Mouse (Mus musculus) retina, embryonic 14.5 days (tissue): ENCODE results near the gene Slamf6.
A peak's percentile ranks its signal among the peaks of the same experiment; 100 is the strongest.
"Not testable (repeated sequence)": the region's sequence is repeated elsewhere in the genome, so short reads cannot be mapped to it uniquely, and the experiment has no call there.

Source experiments
- DNase-seq: peaks from one replicate; pipeline ENCODE4 v3.0.0-alpha.2; 2015; ENCODE audit warnings: low spot score

The Slamf6 gene

DNA sequence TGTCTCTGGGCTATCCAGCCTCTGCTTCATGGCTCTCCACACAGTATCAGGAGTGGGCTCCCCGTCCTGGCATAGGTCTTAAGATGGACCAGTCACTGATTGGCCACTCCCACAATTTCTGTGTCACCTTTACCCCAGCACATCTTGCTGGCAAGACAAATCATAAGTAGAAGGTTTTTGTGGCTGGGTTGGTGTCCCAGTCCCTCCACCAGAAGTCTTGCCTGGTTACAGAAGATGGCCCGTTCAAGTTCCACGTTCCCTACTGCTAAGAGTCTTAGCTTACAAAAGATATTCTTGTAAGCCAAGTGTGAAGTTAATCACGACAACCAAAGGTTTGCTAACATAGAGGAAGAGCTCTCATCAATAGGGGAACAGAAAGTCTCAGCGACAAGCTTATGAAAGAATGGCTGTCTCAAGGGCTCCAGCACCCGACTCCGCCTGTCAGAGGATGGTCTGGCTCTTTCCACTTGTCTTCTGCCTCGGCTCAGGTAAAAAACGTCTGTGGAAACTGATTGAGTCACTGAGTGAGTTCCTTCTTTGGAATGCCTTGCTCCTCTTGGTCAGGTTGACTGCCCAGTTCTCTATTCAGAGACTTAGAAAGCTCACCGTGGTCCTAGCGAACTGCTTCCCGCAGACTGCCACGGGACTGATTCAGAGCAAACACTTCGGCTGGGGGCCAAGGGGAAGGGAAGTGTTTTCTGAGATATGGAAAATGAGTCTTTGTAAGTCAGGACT lies at the start of gene Slamf6:
Gene Slamf6 (plus strand): TSS at position 211 of the 735 bp plus-strand sequence.
- no peak for DNase-seq

DNA sequence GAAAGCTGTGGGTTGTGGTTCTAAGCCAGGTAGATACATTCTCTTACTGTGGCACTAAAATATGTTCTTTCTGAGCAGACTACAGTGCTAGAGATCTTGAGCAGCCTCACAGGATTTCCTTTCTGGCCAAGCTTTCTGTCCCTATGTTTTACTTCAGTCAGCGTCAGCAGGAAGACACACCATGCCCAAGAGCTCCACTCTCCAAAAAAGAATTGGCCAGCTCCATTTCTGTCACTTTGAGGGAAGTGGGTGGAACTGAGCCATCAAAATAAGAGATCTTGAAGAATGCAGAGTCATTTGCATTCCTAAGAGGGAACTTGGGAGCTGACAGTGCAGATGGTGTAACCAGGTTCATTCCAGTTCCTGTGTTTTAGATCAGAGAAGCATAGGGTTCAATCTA lies 30.3 kb upstream of the Slamf6 start:
- DNase-seq, result no peak

DNA sequence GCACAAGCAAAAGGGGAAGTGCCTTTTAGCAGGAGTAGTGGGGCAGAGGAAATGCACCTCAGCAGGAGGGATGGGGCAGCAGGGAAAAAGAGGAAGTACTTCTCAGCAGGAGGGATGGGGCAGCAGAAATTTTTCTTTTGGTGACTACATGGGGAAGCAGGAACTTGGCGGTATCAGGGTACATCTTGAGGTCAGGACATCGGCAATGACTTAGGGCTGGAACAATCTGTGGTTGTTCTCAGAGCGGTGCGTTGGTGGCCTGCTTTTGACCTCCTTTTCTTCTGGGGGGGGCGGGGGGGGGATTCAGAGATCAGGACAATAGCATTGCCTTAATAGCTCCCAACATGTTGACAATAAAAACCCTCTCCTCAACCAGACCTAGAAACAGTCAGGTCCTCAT lies 22.0 kb upstream of the Slamf6 start, which contains the start of gene Gm10521:
Gene Gm10521 (plus strand): TSS at position 301 of the 400 bp plus-strand sequence.
- DNase-seq, result not testable (repeated sequence)

DNA sequence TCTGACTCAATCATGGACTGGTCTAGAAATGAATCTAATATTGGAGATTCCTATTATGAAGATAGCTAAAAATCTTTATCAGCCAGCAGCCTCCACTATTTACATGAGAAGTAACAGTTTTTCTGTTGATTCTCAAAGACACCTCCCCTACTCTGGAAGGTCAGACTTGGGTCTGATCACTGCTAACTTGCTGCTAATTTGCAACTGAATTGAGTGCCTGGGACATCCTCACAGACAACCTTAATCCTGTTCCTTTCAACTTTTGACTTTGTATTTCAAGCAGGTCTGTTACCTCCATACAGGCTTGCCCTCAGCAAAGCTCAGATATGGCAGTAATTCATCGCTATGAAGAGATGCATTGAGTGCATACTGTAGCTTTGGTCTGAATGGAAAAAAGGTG lies 13.3 kb upstream of the Slamf6 start:
- DNase-seq, result no peak

DNA sequence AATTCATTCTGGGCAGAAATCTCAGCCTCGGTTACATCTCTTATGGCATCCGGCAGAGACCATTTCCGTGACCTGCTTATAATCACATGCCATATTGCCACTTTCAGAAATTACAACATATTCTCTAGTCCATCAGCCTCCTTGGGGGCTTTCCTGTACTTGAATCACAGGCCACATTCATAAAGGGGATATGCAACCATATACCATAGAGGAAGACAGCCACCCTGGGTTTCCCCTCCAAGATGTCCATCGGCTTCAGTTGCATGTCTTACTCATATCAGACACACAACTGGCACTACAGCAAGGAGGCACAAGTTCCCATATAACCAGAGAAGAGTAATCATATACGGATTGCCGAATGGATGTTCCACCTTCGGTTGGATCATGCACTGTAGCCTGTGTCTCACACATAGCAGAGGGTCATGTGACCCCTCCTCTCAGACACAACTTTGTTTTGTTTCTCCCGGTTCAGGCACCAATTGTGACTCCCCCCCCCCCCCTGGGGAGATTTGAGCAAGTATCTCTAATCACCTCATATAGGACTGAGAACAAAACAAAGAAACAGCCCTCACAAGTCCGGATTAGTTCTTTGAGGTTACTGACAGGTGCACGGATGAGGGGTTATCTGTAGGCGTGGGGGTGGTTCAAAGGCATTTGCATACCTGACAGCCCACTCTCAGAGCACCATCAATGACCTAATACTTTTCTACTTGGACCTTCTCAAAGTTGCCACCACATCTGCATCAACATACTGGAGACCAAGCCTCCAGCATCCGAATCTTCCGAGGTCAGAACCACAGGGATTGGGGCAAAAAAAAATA lies 1.5 kb upstream of the Slamf6 start:
- no peak for DNase-seq

DNA sequence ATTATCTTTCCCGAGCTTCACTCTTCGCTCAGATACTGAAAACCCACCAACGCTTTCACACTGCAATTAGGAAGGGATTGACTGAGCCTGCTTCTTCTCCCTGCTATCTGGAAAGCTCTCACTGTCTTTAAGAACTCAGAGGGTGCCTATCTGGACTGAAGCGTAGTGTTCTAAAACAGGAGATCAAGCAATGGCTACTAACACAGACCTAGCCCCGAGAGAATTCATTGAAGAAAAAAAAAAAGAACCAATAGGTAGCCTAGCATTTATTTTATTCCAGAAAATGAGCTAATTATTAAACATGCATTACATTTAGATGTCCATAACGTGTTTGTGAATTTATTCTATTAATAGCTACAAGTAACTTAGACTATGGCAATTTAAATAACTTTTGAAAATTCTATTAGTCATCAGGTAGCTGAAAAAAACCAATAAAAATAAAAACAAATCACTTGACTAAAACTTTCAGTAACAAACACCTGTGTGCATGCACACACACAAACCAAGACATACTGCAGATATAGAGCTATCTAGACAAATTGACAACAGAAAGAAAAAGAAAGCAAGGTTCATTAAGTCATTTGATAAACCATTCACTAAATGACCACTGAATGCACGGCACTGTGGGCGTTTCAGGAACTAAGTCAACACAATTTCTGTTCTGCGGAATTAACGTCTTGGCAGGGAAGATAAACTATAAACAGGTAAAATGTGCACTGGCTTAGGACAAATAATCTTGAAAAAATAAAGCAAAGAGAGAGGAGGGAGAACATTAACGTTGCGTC lies 1.0 kb downstream of the Slamf6 start:
- DNase-seq, result no peak

DNA sequence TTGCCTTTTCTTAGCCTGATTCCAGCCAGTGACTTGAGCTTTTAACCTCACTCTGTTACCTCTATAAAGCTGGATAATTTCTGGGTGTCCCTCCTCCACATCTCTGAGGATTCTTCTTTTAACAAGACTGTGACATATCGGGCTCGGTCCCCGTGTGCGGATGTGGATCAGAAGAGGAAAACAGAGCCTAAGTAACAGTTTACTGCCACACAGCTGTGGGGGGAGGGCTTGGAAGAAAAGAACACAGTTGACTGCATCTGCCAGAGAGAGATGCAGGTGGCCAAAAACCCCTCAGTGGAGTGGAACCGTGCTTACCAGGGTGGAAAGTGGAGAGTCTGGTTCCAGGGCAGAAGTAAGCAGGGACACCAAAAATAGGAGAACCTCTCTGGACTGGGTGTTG lies 1.9 kb downstream of the Slamf6 start:
- DNase-seq, result no peak

DNA sequence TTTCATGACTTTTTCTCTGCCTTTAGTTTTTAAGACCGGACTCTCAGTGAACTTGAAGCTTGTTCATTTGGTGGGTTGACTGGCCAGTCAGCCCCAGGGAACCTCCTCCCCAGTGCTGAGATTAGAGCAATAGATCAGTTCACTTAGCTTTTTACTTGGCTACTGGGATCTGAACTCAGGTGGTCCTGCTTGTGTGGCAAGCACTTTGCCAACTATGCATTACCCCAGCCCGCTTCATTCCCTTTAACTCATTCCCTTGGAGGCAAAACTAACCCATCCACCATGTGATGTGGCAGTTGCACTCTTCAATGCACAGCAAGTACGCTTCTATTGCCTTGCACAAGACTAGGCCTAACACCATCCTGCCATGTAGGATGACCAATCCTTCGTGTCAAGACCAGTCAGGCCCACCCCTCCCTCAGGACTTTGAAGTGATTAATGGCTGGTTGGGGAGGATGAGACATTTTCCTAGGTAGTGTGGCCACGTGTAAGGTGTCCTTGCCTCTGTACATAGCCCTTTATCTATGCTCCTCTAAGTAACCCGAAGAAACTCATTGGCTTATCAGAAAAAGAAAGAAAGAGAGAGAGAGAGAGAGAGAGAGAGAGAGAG lies 2.7 kb downstream of the Slamf6 start:
- DNase-seq, result no peak

DNA sequence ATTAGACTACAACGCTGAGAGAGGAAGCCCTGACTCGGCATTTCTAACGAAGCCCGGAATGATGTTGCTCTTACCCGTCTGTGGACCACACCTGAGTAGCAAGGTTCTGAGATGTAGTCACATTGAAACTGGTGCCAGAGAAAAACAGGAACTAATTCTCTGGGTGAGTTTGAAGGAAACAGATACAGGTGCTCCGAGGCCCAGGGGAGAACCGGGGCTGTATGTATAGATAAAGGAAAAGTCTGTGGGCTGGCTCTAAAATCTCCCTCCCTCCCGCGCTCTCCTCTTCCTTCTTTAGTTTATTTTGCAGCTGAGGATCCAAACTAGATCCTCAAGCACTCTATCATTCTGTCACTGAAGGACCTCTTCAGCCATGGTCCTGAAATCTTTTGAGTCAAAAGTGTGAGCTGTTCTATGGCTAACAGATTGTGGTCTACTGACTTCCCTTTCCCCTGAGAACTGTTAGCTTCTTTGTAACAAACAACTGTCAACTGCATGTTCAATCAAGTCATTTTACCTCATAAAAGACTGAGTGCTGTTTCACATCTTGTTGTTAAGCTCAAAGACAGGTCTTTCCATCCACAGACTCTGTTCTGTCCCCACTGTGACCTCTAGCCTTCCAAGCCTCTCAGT lies 3.8 kb downstream of the Slamf6 start:
- no peak for DNase-seq

DNA sequence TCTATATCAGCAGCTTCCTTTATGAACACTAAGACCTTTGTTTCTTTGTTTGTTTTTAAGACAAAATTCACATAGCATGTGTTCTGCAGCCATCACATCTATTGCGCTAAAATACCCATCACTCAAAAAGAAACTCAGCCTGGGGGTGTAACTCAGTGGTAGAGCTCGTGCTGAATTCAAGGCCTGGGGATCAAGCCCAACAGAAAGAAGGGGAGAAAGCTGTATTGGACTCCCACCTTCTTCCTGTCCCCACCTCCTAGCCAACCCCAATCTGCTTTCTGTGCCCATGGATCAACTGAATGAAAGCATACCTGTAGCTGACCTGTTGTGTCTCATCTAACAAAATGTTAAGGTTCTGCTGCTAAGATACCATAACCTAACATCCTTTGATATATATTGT lies 4.3 kb downstream of the Slamf6 start:
- DNase-seq, result no peak

DNA sequence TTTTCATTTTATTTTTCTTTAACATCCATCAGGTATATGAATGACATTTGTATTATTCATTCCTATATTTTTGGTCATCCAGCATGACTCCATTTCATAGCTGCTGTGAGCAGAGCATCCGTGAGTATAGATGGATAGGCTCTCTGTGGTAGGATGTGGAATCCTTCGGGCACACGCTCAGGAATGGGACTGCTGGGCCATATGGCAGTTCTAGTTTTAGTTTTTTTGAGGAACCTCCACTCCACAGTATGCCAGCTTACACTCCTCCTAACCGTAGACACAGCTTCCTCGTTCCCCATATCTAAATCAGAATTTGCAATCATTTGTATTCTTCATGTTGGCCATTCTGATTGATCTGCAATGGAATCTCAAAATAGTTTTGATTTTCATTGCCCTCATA lies 5.5 kb downstream of the Slamf6 start:
- no peak for DNase-seq

DNA sequence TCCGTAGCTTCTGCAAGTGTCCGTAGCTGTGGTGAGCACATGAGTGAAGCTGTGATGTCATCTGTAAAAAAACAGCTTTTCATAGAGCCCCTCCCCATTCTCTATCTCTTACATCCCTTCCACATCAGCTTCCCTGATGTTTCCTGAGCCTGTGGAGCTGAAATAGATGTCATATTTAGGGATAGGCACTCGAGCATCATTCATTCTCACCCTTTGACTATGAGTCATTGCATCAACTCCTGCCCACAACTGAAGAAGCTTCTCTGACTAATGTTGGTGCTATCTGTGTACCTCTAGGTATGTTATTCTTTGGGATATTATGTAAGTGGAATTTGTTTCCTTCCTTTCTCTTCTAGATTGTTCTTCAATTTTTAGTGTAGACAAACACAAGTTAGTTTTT lies 7.6 kb downstream of the Slamf6 start:
- DNase-seq, result no peak

DNA sequence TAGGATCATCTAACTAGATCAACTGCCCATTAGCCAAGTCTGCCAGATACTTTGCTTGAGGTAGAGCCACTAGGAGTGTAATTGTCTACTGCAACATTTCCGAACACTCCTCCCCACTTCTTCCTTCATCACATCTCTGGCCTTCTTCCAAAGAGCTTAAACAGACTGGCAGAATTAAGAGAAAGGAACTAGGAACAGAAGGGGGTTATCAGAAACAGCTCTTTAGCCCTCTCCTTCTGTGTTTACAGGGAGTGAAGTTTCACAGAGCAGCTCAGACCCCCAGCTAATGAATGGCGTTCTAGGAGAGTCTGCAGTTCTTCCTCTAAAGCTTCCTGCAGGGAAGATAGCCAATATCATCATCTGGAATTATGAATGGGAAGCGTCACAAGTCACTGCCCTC lies 16.5 kb downstream of the Slamf6 start:
- no peak for DNase-seq

DNA sequence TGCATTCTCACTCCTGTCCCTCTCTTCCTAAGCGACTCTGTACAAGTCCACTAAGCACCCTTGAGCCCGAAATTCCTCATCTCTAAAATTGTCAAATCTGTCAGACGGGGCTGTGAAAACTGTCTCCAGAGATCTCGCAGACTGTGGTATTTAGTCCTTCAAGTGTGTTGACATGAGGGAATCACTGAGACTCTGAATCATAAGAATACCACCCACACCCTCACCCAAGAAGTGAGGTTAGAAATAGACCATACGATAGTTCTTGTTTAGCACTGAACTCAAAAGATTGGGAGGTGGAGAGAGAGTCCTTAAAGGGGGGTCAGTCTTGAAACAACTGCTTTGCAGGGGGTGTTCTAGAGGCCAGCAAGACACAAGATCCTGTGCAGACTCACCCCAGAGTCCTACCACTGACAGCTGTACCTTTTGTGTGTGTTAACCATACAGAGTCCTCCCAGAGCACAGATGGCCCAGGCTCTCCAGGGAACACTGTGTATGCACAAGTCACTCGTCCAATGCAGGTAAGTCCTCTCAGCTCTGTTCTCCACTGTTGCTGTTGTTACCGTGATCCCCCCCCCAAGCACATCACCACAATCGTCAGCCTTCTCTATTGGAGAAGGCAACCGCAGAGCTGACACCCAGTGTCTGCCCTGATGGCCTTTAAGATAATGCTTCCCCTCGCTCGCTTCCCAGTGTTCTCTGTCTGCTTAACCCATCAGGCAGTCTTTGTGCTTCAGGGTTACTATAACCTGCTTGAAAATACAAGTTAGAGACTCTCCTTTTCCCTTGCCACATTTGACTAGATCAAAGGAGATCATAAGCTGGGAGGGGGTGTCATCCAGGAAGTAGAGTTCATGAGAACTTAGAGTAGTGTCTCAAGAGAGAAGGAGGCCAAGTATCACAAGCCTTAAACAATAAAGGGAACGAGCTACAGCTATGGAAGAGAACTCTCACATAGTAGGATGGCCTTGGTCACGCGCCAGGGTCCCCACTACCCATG lies 21.9 kb downstream of the Slamf6 start:
- no peak for DNase-seq

DNA sequence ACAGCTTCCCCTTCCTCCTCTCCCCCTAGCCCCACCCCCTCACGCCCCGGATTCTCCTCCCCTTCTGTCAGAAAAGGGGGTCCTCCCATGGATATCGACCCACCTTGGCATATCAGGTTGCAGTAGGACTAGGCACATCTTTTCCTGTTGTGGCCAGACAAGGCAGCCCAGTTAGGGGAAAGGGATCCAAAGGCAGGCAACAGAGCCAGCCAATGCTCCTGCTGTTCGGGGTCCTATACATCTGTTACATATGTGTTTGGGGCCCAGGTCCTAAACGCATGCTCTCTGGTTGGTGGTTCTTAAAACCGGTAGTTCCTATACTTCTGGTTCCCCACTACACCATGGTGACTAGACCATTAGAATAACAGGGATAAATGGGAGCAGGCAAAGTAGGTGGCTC lies 23.3 kb downstream of the Slamf6 start:
- DNase-seq, result no peak

DNA sequence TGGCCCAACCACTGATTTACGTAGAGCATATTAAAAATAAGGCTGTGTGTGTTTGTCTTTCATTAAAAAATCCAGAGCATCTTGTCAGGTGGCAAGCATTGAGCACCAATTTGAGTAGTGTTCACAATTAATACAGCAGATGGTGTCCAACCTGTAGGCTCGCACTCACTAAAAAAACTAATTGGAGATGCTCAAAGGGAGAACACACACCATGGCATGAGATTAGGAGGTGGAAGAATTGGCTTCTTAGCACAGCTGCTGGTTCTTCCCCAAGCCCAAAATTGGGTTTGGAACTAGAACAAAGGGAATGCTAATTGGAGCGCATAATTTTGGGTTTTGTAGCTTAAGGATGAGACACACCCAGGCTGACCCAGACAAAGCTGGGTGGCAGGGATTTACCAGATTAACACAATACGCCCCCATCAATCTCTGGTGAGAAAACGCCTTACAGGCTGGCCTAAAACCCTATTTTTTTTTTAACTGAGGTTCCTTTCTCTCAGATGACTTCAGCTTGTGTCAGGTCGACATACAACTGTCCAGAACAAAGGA lies 29.2 kb downstream of the Slamf6 start:
- peak; percentile 8 for DNase-seq

DNA sequence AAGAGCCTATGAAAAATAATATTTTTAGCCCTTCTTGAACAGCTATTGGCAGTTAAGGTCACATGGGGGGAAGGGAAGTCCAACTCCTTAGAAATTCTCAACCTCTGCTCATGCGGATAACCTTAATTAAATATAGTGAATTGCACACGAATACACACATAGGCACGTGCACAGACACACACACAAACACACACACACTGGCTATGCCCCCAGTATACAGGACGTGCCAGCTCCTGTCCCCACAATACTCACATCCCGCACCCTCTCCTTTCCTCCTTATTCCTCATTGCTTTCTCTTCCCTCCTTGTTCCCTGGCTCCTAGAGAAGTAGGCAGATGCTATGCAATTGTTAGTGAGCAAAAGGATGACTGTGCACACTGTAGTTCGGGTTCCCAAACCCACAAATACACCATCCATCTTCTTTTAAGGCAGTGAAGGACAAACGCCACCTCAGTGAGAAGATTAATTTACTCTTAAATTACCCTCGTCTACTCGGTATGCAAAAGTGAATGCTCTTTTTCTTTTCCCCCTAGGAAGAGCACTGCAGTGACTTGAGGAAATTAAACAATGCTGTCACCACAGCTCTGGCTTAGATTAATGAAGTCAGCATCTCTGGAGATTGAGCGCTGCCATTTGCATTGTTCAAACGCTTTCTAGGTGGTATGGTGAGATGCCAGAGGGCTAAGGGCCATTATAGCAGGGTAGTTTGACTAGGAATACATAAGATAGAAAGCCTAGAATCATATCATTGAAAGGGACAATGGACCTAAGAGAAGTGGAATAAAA lies 31.0 kb downstream of the Slamf6 start:
- no peak for DNase-seq

DNA sequence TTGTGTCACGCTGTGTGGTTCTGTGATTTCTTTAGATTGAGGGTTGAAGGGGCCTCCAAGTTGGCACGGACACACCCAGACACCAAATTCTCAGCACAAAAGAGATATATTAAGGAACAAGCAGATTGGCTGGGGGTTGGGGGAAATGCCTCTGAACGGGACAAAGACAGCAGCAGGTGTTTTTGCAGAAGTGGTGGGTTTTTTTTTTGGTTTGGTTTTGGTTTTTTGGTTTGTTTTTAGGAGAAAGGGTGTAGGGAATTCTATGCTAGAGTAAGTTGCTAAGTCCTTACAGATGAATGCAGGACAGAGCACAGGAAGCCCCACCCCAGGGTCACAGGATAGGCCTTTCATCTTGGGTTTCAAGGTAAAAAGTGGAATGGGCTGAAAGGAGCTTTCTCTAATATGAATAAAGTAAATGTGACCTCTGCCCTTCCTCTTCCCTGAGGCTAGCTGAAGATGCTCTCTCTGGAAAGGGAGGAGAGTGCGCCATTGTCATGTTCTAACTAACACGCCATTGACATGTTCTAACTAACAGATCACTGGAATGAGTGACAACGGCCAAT lies 31.7 kb downstream of the Slamf6 start:
- DNase-seq, result no peak

DNA sequence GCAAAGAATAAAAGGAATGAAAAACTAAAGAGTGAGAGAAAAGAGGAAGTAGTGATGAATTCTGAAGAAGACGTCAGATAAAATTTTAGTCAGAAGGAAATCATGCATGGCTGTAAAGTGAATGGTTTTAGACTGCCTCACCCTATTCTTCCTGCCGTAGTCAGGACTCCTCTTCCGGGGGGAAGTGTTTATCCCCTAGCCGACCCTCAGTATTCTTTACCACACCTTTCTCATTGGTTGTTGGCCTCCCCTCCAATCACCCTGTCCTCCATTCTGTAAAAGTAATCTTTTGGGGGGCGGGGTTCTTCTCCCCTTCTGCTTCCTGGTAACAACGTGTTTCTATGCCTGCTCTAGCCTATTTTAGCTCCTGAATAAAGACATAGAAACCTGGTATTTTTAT lies 37.8 kb downstream of the Slamf6 start:
- no peak for DNase-seq
